Mouse (Mus musculus): ENCODE results near the gene Syt1.
A peak's percentile ranks its signal among the peaks of the same experiment; 100 is the strongest.

Gene Syt1

DNA sequence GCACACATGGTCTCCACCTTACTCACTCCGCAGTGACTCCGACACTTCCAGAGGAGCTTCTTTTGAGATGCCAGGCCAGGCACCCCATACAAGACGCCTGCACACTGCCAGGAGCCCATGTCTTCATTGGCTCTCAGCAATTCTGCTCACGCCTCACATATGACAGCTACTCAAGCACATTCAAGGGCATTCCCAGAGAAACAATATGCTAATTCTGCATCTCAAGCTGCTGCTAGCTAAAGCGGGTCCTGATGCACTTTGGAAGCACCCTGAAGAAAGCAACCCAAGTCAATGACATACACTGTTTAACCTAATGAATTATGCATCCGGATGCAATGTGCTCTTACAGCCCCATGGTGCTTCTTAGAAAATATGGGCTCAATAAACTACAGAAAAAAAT is 247.1 kb downstream of the Syt1 start:
- DNase-seq (ENCODE audit: low read depth, low spot score) = no peak

DNA sequence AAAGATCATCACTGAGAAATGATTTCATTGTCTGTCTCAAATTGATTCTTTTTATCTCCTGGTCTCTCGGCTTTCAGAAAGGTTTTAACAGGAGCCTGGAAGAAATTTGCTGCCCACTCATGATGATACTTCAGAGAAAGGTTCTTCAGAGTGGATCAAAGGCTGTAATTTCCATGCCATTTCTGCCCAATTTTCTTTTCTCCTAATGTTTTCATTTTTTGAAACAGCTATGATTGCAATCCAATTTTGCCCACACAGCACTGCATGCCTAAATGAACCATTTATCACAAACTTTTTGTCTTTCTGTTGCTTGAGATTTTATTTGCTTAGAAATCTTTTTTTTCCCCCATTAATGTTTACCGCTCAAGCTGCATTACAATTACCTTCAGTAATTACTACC is 257.5 kb downstream of the Syt1 start:
- DNase-seq (ENCODE audit: low read depth, low spot score) = no peak

DNA sequence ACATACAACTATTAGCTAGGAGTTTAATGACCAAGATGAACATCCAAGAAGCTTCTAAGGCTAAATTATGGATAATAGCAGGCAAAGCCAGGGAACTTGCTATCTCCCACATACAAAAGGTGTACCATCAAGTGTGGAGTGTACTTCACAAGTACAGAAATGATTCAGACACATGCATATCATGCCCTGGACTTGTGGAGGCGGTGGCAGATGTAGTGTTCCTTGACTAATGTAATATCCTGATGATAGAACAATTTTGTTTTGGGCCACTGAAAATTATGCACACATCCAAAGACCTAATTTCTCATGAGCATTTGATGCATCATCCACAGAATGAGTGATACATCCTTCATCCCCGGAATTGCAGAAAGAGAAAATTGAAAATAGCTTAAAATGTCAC is 267.0 kb downstream of the Syt1 start:
- no peak for DNase-seq (ENCODE audit: low read depth, low spot score)

DNA sequence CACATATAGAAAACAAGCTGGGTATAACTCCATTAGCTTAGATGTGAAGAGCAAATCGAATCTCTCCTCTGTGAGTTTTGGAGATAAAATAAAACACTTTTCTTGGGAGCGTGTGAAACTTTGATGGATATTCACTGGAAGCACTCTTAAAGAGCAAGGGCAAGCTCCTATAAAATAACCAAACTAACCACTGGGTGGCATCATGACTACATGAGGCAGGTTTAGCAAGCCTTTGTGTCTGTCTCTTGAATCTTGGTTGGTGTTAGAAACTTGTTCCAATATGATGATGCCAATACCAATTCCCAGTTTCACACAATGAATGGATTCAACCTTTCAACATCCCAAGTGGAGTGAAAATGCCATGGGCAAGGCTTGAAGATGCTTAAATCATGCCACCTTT is 276.8 kb downstream of the Syt1 start:
- DNase-seq (ENCODE audit: low read depth, low spot score) = peak; percentile 40

DNA sequence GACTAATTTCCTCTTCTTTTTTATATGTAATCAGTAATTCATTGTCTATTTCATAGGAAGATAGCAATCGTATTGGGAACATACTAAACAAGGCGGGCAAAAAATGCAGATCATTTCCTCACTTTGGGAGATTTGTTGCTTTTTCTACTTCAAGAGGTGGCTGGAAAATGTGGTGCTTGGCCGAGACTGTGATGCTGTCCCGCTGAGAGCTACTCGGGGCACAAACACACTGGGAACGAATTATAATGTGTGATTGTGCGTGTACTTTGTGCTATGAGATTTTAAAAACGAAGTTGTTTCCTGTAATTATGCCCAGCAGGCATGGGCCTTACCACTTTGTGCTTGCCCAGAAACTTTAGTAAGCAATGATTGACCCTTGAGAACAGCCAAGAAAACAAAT is 281.8 kb downstream of the Syt1 start:
- DNase-seq (ENCODE audit: low read depth, low spot score) = no peak

DNA sequence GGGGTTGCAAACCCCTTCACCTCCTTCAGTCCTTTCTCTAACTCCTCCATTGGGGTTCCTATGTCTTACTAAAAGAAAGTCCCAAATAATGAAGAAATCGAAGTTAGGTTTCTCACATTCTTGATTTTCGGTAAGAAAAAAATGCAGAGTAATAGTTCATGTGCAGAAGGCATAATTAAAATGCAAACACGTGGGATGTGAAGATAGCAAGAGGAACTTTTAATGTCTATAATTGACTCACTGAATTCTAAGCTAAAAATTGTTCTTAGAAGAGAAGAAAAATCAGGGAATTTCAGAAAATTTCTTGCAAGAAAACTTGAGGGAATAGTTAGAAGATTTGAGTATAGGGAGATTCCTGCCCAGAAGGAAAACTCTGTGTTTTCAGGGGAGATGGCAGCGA is 284.4 kb downstream of the Syt1 start:
- no peak for DNase-seq (ENCODE audit: low read depth, low spot score)

DNA sequence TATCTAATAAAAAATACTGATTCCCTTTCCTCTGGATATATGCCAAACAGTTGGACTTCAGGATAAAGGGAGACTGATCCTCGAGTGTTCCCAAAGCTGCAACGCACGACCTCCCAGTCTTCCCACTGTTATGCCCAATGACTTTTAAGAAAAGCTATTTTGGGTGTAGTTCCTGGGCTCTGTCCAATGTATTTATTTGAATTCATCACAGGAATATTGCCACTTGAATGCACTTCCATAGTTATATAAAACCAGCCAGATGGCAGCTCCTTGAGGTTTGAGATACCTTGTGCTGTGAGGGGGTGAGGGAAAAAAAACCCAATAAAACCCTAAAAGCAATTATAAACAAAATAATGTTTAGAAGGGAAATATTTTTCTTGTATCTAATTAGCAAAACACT is 285.9 kb downstream of the Syt1 start:
- no peak for DNase-seq (ENCODE audit: low read depth, low spot score)

DNA sequence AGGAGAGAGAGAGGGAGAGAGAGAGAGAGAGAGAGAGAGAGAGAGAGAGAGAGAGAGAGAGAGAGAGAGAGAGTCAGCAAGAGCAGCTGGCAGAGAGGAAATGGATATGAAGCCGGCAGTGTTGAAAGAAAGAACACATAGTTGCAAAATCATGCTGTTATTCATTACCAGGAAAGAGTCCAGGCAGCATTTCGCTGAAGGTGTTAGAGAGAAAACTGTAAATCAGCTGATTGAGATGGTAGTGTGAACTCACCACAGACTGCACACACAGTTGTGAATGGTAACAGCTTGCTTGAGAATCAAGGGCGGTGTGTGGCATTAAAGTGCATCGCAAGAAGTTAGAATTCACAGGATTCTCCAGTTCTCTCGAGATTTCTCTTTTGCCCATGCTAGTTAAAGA is 300.3 kb downstream of the Syt1 start:
- DNase-seq (ENCODE audit: low read depth, low spot score) = no peak

DNA sequence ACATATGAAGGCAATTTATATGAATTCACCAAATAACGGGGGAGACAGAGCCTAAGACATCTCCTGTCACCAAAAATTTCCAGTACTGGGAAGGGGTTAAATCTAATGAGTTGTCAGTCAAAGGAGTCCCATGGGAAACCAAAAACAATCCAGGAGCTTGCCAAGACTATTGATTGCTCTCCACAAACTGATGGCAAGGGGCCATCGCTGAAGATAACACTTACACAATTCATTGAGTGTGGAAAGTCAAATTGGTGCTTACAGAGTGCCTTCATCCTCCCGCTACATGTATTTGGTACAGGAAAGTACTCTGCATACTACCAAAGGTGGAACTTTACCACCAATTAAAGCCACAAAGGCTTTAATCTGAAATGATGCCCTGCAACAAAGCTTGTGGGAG is 305.1 kb downstream of the Syt1 start:
- no peak for DNase-seq (ENCODE audit: low read depth, low spot score)

DNA sequence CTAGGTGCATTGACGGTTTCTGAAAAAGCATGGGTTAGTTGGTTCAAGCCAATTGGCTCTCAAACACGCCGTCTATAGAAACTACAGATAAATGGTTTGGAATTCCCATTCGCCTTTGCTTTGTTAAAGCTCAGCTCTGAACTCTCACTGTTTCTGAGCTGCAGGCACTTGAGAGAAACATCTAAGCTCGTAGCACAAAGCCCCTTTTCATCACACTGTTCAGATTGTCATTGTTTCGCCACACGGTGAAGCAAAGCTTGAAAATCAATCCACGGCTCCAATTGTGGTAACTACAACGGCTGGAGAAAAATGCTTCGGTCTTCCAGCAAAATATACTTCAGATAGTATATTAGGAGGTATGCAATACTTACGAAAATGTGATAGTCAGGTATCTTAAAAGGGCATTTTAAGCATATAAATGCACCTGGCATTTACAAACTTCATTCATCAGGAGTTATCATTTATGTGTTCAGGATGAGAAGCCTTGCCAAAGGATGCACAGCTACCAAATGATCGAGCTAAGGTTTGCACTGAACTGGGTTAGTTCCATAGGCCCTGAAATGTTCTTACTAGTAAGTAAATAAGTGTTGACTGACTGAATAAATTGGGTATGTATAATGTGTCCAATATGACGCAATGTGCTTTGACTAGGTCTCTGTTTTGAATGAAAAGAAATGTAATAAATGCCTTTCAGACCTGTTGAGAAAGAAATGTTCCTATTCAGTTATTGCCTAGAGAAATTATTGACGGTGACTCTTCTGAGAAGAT is 309.2 kb downstream of the Syt1 start:
- no peak for DNase-seq (ENCODE audit: low read depth, low spot score)

DNA sequence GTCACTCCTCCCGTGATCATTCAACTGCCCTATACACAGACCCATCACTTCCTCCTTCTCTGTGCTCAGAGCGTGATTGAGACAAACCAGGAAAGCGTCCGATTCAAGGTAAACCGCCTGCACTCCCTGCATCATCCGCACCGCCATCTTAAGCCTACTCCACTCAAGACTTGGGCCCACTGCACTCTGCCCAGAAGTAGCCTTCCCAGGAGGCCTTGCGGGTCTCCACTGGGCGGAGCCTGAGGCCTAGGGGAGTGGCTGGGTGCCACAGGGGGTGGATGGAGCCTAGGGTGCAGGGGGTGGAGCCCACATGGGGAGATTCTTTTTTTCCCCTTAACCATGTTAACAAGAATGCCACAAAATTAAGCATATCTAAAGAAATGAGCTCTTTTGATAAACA is 310.8 kb downstream of the Syt1 start, which contains the start of gene Gm5136:
Gene Gm5136, minus strand, starts transcription at position 215 of the 400 bp plus-strand sequence.
- DNase-seq (ENCODE audit: low read depth, low spot score) = peak; percentile 39

DNA sequence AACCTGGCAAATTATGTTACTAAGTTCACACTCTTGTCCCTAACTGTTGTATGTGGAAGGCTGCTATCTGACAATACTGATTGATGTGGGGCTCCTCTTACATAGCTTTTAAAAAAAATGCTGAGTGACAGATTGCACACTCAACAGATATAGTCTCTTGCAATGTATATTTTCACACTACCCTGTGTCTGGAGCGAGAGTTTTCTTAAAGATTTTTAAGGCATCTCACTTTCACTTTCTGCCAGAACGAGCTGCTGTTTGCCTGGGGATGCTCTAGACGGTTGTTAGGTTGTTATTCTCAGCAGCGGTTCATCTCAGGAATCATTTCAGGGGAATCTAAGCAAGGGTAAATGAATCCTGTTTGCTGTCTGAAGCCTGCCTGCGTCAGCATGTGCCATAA is 313.7 kb downstream of the Syt1 start:
- DNase-seq (ENCODE audit: low read depth, low spot score) = no peak

DNA sequence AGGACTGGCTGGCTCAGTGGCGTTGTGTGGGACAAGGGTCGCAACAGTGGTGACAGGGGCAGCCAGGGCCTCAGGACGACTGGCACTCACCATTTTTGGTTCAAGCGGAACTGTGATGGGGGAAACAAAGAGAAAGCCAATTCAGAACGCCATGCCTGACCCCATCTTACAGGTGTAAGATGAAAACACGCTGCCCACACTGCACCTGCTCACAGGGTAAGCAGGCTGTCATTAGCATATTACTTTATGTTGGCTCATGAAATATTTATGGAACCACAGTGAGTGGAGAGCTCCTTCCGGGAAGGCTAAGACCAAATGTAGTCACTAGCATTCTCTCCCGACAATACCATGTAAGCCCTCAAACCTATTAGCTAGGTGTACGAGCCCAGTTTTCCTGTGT is 319.8 kb downstream of the Syt1 start:
- no peak for DNase-seq (ENCODE audit: low read depth, low spot score)

DNA sequence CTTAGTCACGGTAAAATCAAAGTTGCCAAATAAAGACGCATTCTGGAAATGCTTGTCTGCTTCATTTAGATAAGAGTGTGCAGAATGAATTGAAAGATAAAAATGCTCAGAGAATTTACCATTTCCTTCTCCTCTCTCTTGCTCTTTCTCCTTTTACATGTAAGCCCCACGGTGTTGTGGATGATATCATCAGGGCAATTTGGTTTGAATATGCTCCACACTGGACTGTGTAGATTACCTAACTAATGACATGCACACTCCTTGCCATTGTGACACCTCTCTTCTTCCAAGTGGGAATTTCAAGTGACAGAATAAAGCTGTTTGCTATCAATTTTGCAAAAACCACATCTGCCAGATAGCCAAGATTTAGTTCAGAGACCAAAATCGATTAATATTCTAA is 324.1 kb downstream of the Syt1 start:
- DNase-seq (ENCODE audit: low read depth, low spot score) = no peak

DNA sequence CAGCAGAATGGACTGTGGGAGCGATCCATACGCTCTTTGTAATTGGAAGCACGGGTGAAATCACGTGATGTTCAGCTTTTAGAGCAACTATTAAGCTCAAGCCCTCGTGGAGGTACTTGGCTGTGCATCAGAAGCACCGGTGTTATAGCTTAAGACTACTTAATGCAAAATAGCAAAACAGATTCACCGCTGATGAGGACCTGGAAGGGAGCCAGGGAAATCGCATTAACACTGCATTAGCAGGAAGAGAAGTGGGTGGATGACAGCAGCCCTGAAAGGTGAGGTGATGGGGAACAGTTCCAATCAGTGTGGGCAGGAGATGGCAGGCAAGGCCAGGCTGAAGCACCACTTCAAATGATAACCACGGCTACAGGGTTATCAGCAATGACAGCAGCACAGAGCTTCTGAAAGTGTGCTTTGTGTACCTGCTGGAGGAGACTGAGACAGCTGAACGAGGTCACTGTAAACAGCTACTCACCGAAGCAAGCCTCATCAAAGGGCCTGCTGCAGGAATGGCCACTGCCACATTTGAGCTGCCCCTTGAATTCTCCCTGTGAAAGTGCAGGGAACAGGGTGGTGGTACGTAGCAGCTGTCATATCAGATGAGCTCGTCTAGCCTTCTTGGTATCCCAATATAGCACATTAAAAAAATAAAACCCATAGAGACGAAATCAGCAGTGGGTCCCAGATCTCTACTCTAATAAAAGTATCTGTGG is 330.9 kb downstream of the Syt1 start:
- no peak for DNase-seq (ENCODE audit: low read depth, low spot score)

DNA sequence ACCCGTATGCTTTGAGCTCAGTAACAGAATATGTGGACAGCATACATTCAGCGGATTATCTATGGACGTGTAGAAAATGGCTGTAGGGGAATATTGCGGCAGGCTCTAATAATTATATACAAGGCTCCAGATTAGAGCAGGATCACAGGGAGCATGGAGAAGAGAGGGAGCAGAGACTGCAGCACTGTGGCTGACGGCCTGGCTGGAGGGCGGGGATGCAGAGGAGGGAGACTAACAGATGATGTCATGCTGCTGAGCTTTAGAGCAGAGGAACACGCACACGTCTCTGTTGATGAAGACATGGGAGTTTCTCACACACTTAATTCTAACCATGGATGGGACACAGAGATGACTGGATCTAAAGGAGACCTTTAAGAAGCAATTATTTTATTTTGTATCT is 333.7 kb downstream of the Syt1 start:
- DNase-seq (ENCODE audit: low read depth, low spot score) = no peak

DNA sequence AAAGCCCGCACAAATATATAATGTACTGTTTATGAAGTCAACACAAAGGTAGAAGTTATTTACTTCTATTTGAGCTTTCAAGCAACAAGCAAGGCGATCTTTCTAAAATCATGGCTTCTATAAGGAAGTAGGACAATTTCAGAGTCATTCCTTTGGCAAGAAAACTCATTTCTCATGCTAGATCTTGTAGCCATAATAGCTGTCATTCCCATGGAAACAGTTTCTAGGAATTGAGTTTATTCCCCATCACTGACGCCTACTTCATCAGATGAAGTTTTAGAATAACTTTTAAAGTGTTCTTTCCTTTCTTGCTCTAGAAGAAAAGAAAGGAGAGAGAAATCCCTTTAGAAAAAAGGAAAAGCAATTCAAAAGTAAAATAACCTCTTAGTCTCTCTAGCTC is 341.8 kb downstream of the Syt1 start:
- DNase-seq (ENCODE audit: low read depth, low spot score) = no peak

DNA sequence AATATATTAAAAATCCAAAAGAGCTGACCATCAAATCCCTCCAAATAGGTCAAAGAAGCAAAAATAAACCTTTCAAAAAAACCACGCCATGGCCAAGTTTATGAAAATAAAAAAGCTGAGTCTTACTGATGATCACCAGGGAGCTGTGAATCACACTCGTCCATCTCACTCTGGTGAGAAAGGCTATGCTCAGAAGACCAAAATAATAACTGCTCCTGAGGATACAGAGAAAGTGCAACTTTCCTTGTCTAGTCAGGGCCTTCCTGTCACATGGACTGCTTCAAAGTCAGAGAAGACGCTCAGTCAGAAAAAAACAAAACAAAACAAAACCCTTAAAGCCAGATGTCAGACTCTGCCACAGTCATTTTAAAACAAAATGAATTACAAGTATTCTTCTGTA is 350.5 kb downstream of the Syt1 start:
- no peak for DNase-seq (ENCODE audit: low read depth, low spot score)

DNA sequence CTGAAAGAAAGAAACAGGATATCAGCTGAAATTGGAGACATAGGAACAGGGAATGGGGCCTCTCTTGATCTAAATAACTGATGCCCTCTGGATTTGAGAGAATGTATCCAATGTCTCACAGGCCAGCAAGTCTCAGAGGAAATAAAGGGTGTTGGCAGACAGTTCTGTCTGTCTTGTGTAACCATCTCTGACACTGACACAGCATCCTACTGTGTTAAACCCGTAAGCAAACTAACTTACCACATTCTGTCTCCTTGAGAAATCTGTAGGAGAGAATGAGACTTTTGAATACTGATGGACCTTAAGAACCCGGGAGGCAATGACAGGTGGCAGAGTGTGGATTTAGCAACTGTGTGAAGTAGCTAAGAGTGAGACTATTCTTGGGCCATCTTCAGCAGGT is 352.5 kb downstream of the Syt1 start:
- no peak for DNase-seq (ENCODE audit: low read depth, low spot score)

DNA sequence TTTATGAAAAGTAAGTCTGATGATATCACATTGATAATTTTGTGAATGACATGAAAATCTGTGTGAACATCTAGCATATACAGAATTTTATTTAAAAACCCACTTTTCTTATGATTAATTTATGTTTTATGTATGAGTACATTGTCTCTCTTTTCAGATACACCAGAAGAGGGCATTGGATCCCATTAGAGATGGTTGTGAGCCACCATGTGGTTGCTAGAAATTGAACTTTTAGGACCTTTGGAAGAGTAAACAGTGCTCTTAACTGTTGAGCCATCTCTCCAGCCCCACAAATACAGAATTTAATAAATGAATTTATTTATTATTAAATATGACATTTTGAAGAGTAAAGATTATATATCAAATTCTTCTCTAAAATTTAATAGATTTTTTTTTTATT is 353.1 kb downstream of the Syt1 start:
- no peak for DNase-seq (ENCODE audit: low read depth, low spot score)

DNA sequence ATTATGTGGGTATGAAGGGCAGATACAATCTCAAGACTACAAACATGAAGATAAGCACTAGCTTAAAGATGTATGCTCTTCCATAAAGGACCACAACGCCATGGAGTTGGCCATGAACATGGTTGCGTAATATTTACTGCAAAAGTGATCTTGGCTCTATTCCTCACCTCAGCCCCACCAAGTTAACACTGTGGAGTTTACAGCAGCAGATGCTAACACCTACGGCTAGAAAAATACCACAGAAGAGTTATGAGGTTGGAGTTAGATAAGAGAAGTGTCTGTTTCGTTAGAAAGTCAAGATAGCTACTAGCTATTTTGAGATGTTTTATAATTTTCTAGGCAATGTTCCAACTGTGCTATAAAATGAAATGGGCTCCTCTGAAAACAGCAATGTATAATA is 353.9 kb downstream of the Syt1 start:
- no peak for DNase-seq (ENCODE audit: low read depth, low spot score)

DNA sequence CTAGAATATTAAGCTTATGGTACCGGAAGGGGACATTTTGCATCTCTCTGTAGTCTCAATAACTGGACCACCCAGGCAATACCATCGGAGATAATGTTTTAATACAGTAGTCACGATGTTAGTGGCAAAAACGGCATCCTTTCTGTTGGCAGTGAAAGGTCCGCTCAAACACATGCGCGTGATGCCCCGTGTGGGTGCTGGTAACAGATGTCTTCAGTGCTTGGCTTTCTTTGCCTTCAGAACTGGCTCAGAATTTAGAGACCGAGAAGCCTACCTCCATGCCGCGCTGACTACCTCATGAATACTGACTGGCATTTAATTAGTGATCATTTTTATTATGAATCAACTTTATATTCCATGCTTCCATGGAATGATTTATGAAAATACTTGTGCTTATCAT is 355.7 kb downstream of the Syt1 start:
- DNase-seq (ENCODE audit: low read depth, low spot score) = no peak

DNA sequence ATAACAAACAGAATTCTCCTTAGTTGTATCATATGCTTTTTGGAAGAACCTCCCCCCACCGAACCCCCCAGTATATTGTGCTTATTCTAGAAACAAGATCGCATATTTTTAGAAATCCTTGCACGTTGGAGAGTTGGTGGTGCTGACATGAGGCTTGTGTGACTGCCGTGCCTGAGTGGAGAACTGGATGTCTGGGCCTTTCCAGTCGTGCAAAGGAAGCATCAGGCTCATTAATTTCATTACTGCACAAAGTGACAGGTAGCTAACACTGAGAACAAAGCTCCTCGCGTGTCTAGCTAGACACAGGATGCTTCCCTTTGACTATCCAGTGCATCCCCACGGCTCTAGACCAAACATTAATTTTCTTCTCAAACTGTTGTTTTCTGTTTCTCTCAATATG is 358.0 kb downstream of the Syt1 start:
- no peak for DNase-seq (ENCODE audit: low read depth, low spot score)

Data from R1 (cell line).